Mouse (Mus musculus) hindbrain, embryonic 16.5 days (tissue): ENCODE measurements around the gene Polr2a. TPM values are rescaled to one million over a fixed set of nuclear protein-coding genes. Genes with fewer than 3 reads are reported as not detected.
"Not testable (repeated sequence)": the region's sequence is repeated elsewhere in the genome, so short reads cannot be mapped to it uniquely, and the experiment has no call there.

ENCODE experiments used
- ATAC-seq: fragments of 200-750 bp; cut with Nextera tagmentation; 2 replicates; pipeline ENCODE4 v1.8.0; 2017; ENCODE audit warnings: moderate TSS enrichment, moderate library complexity
- H3K27ac ChIP-seq: fragments of 300-500 bp; sonication (generic); 2 replicates; pipeline ENCODE4 v1.5.1; 2014; ENCODE audit warnings: low read depth, mild to moderate bottlenecking, control low read depth, low read length, moderate library complexity
- H3K27me3 ChIP-seq: fragments of 300-500 bp; sonication (generic); replicated peaks from 2 replicates; pipeline ENCODE4 v1.6.1; 2014; ENCODE audit warnings: low read length; ENCODE audit not compliant: control insufficient read depth, insufficient read depth
- H3K36me3 ChIP-seq: fragments of 300-500 bp; sonication (generic); 2 replicates; pipeline ENCODE4 v1.6.1; 2014; ENCODE audit warnings: mild to moderate bottlenecking, low read length, moderate library complexity, mixed read lengths; ENCODE audit not compliant: control insufficient read depth, insufficient read depth
- H3K4me1 ChIP-seq: fragments of 300-500 bp; sonication (generic); 2 replicates; pipeline ENCODE4 v1.6.1; 2014; ENCODE audit warnings: low read depth, low read length; ENCODE audit not compliant: control insufficient read depth, insufficient read depth
- H3K4me2 ChIP-seq: fragments of 300-500 bp; sonication (generic); 2 replicates; pipeline ENCODE4 v1.6.1; 2014; ENCODE audit warnings: mild to moderate bottlenecking, low read length, control low read depth, moderate library complexity
- H3K4me3 ChIP-seq: fragments of 300-500 bp; sonication (generic); 2 replicates; pipeline ENCODE4 v1.5.1; 2014; ENCODE audit warnings: mild to moderate bottlenecking, low read length, control low read depth, moderate library complexity
- H3K9ac ChIP-seq: fragments of 300-500 bp; sonication (generic); 2 replicates; pipeline ENCODE4 v1.6.1; 2014; ENCODE audit warnings: low read depth, mild to moderate bottlenecking, control low read depth, low read length, moderate library complexity
- H3K9me3 ChIP-seq: fragments of 300-500 bp; sonication (generic); 2 replicates; pipeline ENCODE4 v1.6.1; 2014; ENCODE audit warnings: mild to moderate bottlenecking, low read length, moderate library complexity; ENCODE audit not compliant: control insufficient read depth
- WGBS: fragments of 180-500 bp; shearing (Covaris S2); extraction: QIAGEN DNeasy Blood & Tissue Kit; methylation state at CpG from one replicate; pipeline ENCODE4 v1.1.7; 2014; 5-methylcytosine and 5-hydroxymethylcytosine counted together
- polyA plus RNA-seq: library from polyadenylated mRNA; unstranded; fragments of >200 nt; fragmentation: Nextera tagmentation; extraction: Ambion mirVana; gene quantifications from 2 replicates; pipeline ENCODE4 v1.2.1, GENCODE M21; 2015

Polr2a gene
- polyA plus RNA-seq, 1 experiment from 2014 or later: 12.1 TPM

- Histone ChIP-seq H3K4me1 (no peaks in the 10 kb centered on the region), H3K27ac (no peak overlapping the region), H3K36me3 (no peaks in the 10 kb centered on the region), H3K9me3 (no peaks in the 10 kb centered on the region), H3K9ac (no peak overlapping the region), H3K4me2 (no peak overlapping the region), H3K4me3 (no peak overlapping the region), H3K27me3 (no peaks in the 10 kb centered on the region)
- 65% methylated on average over 2 of the region's 2 CpGs for WGBS
- ATAC-seq: no peak
Observed at GRCm38 (mm10) chr11:69704613-69705010, 53.8 kb downstream of the Polr2a start.

GRCm38 (mm10) chr11:69703814-69704612, 54.4 kb downstream of the Polr2a start:
- Histone ChIP-seq H3K27me3 (no peaks in the 10 kb centered on the region), H3K4me2 (no peak overlapping the region), H3K36me3 (no peaks in the 10 kb centered on the region), H3K4me1 (no peaks in the 10 kb centered on the region), H3K4me3 (no peak overlapping the region), H3K9me3 (no peaks in the 10 kb centered on the region), H3K27ac (no peak overlapping the region), H3K9ac (no peak overlapping the region)
- WGBS: 54% methylated on average over 8 of the region's 8 CpGs
- ATAC-seq: no peak

GRCm38 (mm10) chr11:69703381-69703780, 55.1 kb downstream of the Polr2a start:
- H3K9me3 ChIP-seq, H3K27ac ChIP-seq, H3K4me1 ChIP-seq, H3K4me3 ChIP-seq, H3K4me2 ChIP-seq, H3K27me3 ChIP-seq, H3K9ac ChIP-seq, H3K36me3 ChIP-seq, ATAC-seq: not testable (repeated sequence)
- WGBS: 57% methylated on average over 2 of the region's 3 CpGs

GRCm38 (mm10) chr11:69702886-69703285, 55.6 kb downstream of the Polr2a start:
- not testable (repeated sequence) for H3K9me3 ChIP-seq, H3K27ac ChIP-seq, H3K9ac ChIP-seq, H3K4me2 ChIP-seq, ATAC-seq, H3K36me3 ChIP-seq, H3K27me3 ChIP-seq, H3K4me3 ChIP-seq, H3K4me1 ChIP-seq
- WGBS: 94% methylated on average over 10 of the region's 10 CpGs

- whole genome bisulfite sequencing: 86% methylated on average over 1 of the region's 1 CpGs
- no peak overlapping the region for H3K9ac ChIP-seq
- H3K4me3 ChIP-seq: no peak overlapping the region
- H3K36me3 ChIP-seq: no peaks in the 10 kb centered on the region
- H3K27me3 ChIP-seq: no peaks in the 10 kb centered on the region
- no peaks in the 10 kb centered on the region for H3K9me3 ChIP-seq
- ATAC-seq: no peak
- H3K4me1 ChIP-seq: peaks cover 11% of the 10 kb centered on the region
- H3K27ac ChIP-seq: no peak overlapping the region
- no peak overlapping the region for H3K4me2 ChIP-seq
Observed at GRCm38 (mm10) chr11:69699595-69699994, 58.8 kb downstream of the Polr2a start.

- no peaks in the 10 kb centered on the region for H3K9me3 ChIP-seq
- H3K4me3 ChIP-seq: no peak overlapping the region
- H3K36me3 ChIP-seq: no peaks in the 10 kb centered on the region
- H3K9ac ChIP-seq: no peak overlapping the region
- no peak overlapping the region for H3K4me2 ChIP-seq
- no peak for ATAC-seq
- no peak overlapping the region for H3K27ac ChIP-seq
- H3K4me1 ChIP-seq: peaks cover 11% of the 10 kb centered on the region
- H3K27me3 ChIP-seq: no peaks in the 10 kb centered on the region; the same call in 1 of the 2 replicates
- WGBS: 70% methylated on average over 5 of the region's 5 CpGs
Observed at GRCm38 (mm10) chr11:69698574-69698973, 59.9 kb downstream of the Polr2a start.

GRCm38 (mm10) chr11:69697396-69697795, 61.0 kb downstream of the Polr2a start:
- WGBS: 90% methylated on average over 3 of the region's 3 CpGs

GRCm38 (mm10) chr11:69695361-69696181, 62.9 kb downstream of the Polr2a start, which contains the start of the genes Tnfsf12 and Tnfsfm13:
Tnfsf12 (minus strand) TSS chr11:69695849.
Tnfsfm13 (minus strand) TSS chr11:69696098.
- Histone ChIP-seq H3K4me3 (peak within 1 kb of the TSS; percentile 52), H3K9me3 (no peaks in the 10 kb centered on the region), H3K36me3 (no peaks in the 10 kb centered on the region), H3K27ac (no peak within 1 kb of the TSS; the same call in 1 of the 2 replicates), H3K4me1 (peaks cover 11% of the 10 kb centered on the region), H3K27me3 (no peaks in the 10 kb centered on the region; the same call in 1 of the 2 replicates), H3K4me2 (peak within 1 kb of the TSS; percentile 96), H3K9ac (peak within 1 kb of the TSS; percentile 84)
- under 1% methylated on average over 29 of the region's 41 CpGs for WGBS
- ATAC-seq: peak; percentile 72

More at GRCm38 (mm10) chr11:69697396-69697795, 61.0 kb downstream of the Polr2a start:
- no peak for ATAC-seq
- no peaks in the 10 kb centered on the region for H3K36me3 ChIP-seq
- no peaks in the 10 kb centered on the region for H3K9me3 ChIP-seq
- H3K27me3 ChIP-seq: no peaks in the 10 kb centered on the region; the same call in 1 of the 2 replicates
- H3K9ac ChIP-seq: no peak overlapping the region
- H3K4me3 ChIP-seq: no peak overlapping the region
- H3K27ac ChIP-seq: no peak overlapping the region
- peaks cover 11% of the 10 kb centered on the region for H3K4me1 ChIP-seq
- H3K4me2 ChIP-seq: no peak overlapping the region

- WGBS: 14% methylated on average over 6 of the region's 6 CpGs
- H3K4me1 ChIP-seq: peaks cover 11% of the 10 kb centered on the region
Observed at GRCm38 (mm10) chr11:69695046-69695360, 63.4 kb downstream of the Polr2a start.

More at GRCm38 (mm10) chr11:69695046-69695360, 63.4 kb downstream of the Polr2a start:
- no peaks in the 10 kb centered on the region for H3K9me3 ChIP-seq
- no peaks in the 10 kb centered on the region for H3K36me3 ChIP-seq
- no peaks in the 10 kb centered on the region; the same call in 1 of the 2 replicates for H3K27me3 ChIP-seq
- peak overlapping the region; percentile 52 for H3K4me3 ChIP-seq
- H3K9ac ChIP-seq: peak overlapping the region; percentile 84
- 0 out of 2 replicates have a peak, but pooled peaks have one; percentile 24 for ATAC-seq
- no peak overlapping the region for H3K27ac ChIP-seq
- H3K4me2 ChIP-seq: peak overlapping the region; percentile 96
